Mouse (Mus musculus): ENCODE measurements around the gene Eml6. TPM values are rescaled to one million over a fixed set of nuclear protein-coding genes. Genes with fewer than 3 reads are reported as not detected.
A peak's percentile ranks its signal among the peaks of the same experiment; 100 is the strongest.

The Eml6 gene
- polyA plus RNA-seq, 1 experiment from 2014 or later: 0.25 TPM

GRCm38 (mm10) chr11:29774760-29775159 lies 251.1 kb downstream of the Eml6 start:
- Histone ChIP-seq H3K36me3 (ENCODE audit: insufficient read depth) (no peaks in the 10 kb centered on the region), H3K9ac (no peak overlapping the region), H3K9me3 (ENCODE audit: low read depth, low read length) (no peaks in the 10 kb centered on the region), H3K4me1 (ENCODE audit: insufficient read depth) (no peaks in the 10 kb centered on the region), H3K27ac (ENCODE audit: low read depth) (no peak overlapping the region), H3K27me3 (ENCODE audit: insufficient read depth, low read length) (no peaks in the 10 kb centered on the region), H3K4me3 (ENCODE audit: low read depth, low read length) (no peak overlapping the region), H3K4me2 (no peak overlapping the region)
- ATAC-seq (ENCODE audit: insufficient read depth) (no peak), DNase-seq (no peak)
- 63% methylated on average over 2 of the region's 2 CpGs for WGBS
- no peak for TF ChIP-seq CTCF (IDR thresholded peaks at IDR 0.05; ENCODE audit: low read depth)

GRCm38 (mm10) chr11:29774296-29774695 lies 251.5 kb downstream of the Eml6 start:
- 35% methylated on average over 2 of the region's 2 CpGs for WGBS
- DNase-seq (no peak), ATAC-seq (ENCODE audit: insufficient read depth) (no peak)

GRCm38 (mm10) chr11:29772279-29772678 lies 253.6 kb downstream of the Eml6 start:
- Histone ChIP-seq H3K36me3 (ENCODE audit: insufficient read depth) (no peaks in the 10 kb centered on the region), H3K27me3 (ENCODE audit: insufficient read depth, low read length) (no peaks in the 10 kb centered on the region), H3K4me3 (ENCODE audit: low read depth, low read length) (no peak overlapping the region), H3K27ac (ENCODE audit: low read depth) (no peak overlapping the region), H3K4me2 (no peak overlapping the region), H3K9me3 (ENCODE audit: low read depth, low read length) (no peaks in the 10 kb centered on the region), H3K9ac (no peak overlapping the region), H3K4me1 (ENCODE audit: insufficient read depth) (no peaks in the 10 kb centered on the region)
- WGBS: 53% methylated on average over 1 of the region's 1 CpGs
- ATAC-seq (ENCODE audit: insufficient read depth): no peak
- TF ChIP-seq CTCF (IDR thresholded peaks at IDR 0.05; ENCODE audit: low read depth): no peak
- DNase-seq: peak; percentile 12

More at GRCm38 (mm10) chr11:29774296-29774695, 251.5 kb downstream of the Eml6 start:
- Histone ChIP-seq H3K4me3 (ENCODE audit: low read depth, low read length) (no peak overlapping the region), H3K27me3 (ENCODE audit: insufficient read depth, low read length) (no peaks in the 10 kb centered on the region), H3K27ac (ENCODE audit: low read depth) (no peak overlapping the region), H3K4me2 (no peak overlapping the region), H3K4me1 (ENCODE audit: insufficient read depth) (no peaks in the 10 kb centered on the region), H3K9me3 (ENCODE audit: low read depth, low read length) (no peaks in the 10 kb centered on the region), H3K36me3 (ENCODE audit: insufficient read depth) (no peaks in the 10 kb centered on the region), H3K9ac (no peak overlapping the region)
- TF ChIP-seq CTCF (IDR thresholded peaks at IDR 0.05; ENCODE audit: low read depth): no peak

GRCm38 (mm10) chr11:29770666-29771400 lies 255.0 kb downstream of the Eml6 start:
- Histone ChIP-seq H3K9ac (no peak overlapping the region), H3K27ac (ENCODE audit: low read depth) (no peak overlapping the region), H3K4me2 (no peak overlapping the region), H3K4me3 (ENCODE audit: low read depth, low read length) (no peak overlapping the region), H3K36me3 (ENCODE audit: insufficient read depth) (no peaks in the 10 kb centered on the region), H3K27me3 (ENCODE audit: insufficient read depth, low read length) (no peaks in the 10 kb centered on the region), H3K4me1 (ENCODE audit: insufficient read depth) (no peaks in the 10 kb centered on the region), H3K9me3 (ENCODE audit: low read depth, low read length) (no peaks in the 10 kb centered on the region)
- peak; percentile 66; the same call in 1 of the 2 replicates for ATAC-seq (ENCODE audit: insufficient read depth)
- peak; percentile 13 for DNase-seq
- TF ChIP-seq CTCF (IDR thresholded peaks at IDR 0.05; ENCODE audit: low read depth): no peak
- 36% methylated on average over 3 of the region's 3 CpGs for WGBS

GRCm38 (mm10) chr11:29768523-29768922 lies 257.3 kb downstream of the Eml6 start:
- DNase-seq: no peak
- H3K27me3 ChIP-seq (ENCODE audit: insufficient read depth, low read length): no peaks in the 10 kb centered on the region
- H3K27ac ChIP-seq (ENCODE audit: low read depth): no peak overlapping the region
- no peak for TF ChIP-seq CTCF (IDR thresholded peaks at IDR 0.05; ENCODE audit: low read depth)
- H3K9ac ChIP-seq: no peak overlapping the region
- no peak for ATAC-seq (ENCODE audit: insufficient read depth)
- H3K4me1 ChIP-seq (ENCODE audit: insufficient read depth): no peaks in the 10 kb centered on the region
- H3K4me2 ChIP-seq: no peak overlapping the region
- H3K36me3 ChIP-seq (ENCODE audit: insufficient read depth): no peaks in the 10 kb centered on the region
- no peak overlapping the region for H3K4me3 ChIP-seq (ENCODE audit: low read depth, low read length)
- H3K9me3 ChIP-seq (ENCODE audit: low read depth, low read length): no peaks in the 10 kb centered on the region

GRCm38 (mm10) chr11:29766313-29766982 lies 259.4 kb downstream of the Eml6 start:
- TF ChIP-seq CTCF (IDR thresholded peaks at IDR 0.05; ENCODE audit: low read depth): no peak
- Histone ChIP-seq H3K36me3 (ENCODE audit: insufficient read depth) (no peaks in the 10 kb centered on the region), H3K4me2 (no peak overlapping the region), H3K27ac (ENCODE audit: low read depth) (no peak overlapping the region), H3K4me3 (ENCODE audit: low read depth, low read length) (no peak overlapping the region), H3K27me3 (ENCODE audit: insufficient read depth, low read length) (no peaks in the 10 kb centered on the region), H3K9me3 (ENCODE audit: low read depth, low read length) (no peaks in the 10 kb centered on the region), H3K9ac (no peak overlapping the region), H3K4me1 (ENCODE audit: insufficient read depth) (no peaks in the 10 kb centered on the region)
- ATAC-seq (ENCODE audit: insufficient read depth) (no peak), DNase-seq (no peak)
- 70% methylated on average over 11 of the region's 11 CpGs for WGBS

- Histone ChIP-seq H3K9ac (no peak overlapping the region), H3K27ac (ENCODE audit: low read depth) (no peak overlapping the region), H3K4me3 (ENCODE audit: low read depth, low read length) (no peak overlapping the region), H3K9me3 (ENCODE audit: low read depth, low read length) (no peaks in the 10 kb centered on the region), H3K4me1 (ENCODE audit: insufficient read depth) (no peaks in the 10 kb centered on the region), H3K4me2 (no peak overlapping the region), H3K27me3 (ENCODE audit: insufficient read depth, low read length) (no peaks in the 10 kb centered on the region), H3K36me3 (ENCODE audit: insufficient read depth) (no peaks in the 10 kb centered on the region)
- ATAC-seq (ENCODE audit: insufficient read depth) (no peak), DNase-seq (no peak)
- WGBS: 69% methylated on average over 4 of the region's 4 CpGs
- TF ChIP-seq CTCF (IDR thresholded peaks at IDR 0.05; ENCODE audit: low read depth): no peak
Measured at GRCm38 (mm10) chr11:29765063-29765462, 260.8 kb downstream of the Eml6 start.

All from lung, embryonic 14.5 days (tissue).